Mouse (Mus musculus) bone marrow macrophage, adult 2 months (primary cell): Measurements from ENCODE around the gene Sstr1. TPM values are rescaled to one million over a fixed set of nuclear protein-coding genes. Genes with fewer than 3 reads are reported as not detected.

Experiments used
- H3K27ac ChIP-seq: 2 replicates; pipeline ENCODE4 v1.5.1; 2012; ENCODE audit warnings: low read depth, low read length; ENCODE audit not compliant: insufficient read depth
- H3K4me1 ChIP-seq: 2 replicates; pipeline ENCODE4 v1.6.1; 2012; ENCODE audit warnings: low read length; ENCODE audit not compliant: control insufficient read depth, insufficient read depth
- H3K4me3 ChIP-seq: 2 replicates; pipeline ENCODE4 v1.5.1; 2012; ENCODE audit warnings: mild to moderate bottlenecking, low read length, moderate library complexity; ENCODE audit not compliant: insufficient read depth
- CTCF ChIP-seq: IDR thresholded peaks from 2 replicates; pipeline ENCODE4 v1.5.1; 2012; ENCODE audit warnings: low read depth, mild to moderate bottlenecking, low read length, moderate library complexity
- POLR2A ChIP-seq: IDR thresholded peaks from 2 replicates; pipeline ENCODE4 v1.6.1; 2012; ENCODE audit warnings: mild to moderate bottlenecking, low read depth, low read length, borderline replicate concordance
- polyA plus RNA-seq: library from polyadenylated mRNA; stranded (reverse); fragments of >200 nt; gene quantifications from 2 replicates; pipeline ENCODE4 v1.2.4, GENCODE M21; 2012; ENCODE audit not compliant: missing spikeins, insufficient read depth, insufficient read length

Sstr1 gene
- not detected in 2 replicates for polyA plus RNA-seq

DNA sequence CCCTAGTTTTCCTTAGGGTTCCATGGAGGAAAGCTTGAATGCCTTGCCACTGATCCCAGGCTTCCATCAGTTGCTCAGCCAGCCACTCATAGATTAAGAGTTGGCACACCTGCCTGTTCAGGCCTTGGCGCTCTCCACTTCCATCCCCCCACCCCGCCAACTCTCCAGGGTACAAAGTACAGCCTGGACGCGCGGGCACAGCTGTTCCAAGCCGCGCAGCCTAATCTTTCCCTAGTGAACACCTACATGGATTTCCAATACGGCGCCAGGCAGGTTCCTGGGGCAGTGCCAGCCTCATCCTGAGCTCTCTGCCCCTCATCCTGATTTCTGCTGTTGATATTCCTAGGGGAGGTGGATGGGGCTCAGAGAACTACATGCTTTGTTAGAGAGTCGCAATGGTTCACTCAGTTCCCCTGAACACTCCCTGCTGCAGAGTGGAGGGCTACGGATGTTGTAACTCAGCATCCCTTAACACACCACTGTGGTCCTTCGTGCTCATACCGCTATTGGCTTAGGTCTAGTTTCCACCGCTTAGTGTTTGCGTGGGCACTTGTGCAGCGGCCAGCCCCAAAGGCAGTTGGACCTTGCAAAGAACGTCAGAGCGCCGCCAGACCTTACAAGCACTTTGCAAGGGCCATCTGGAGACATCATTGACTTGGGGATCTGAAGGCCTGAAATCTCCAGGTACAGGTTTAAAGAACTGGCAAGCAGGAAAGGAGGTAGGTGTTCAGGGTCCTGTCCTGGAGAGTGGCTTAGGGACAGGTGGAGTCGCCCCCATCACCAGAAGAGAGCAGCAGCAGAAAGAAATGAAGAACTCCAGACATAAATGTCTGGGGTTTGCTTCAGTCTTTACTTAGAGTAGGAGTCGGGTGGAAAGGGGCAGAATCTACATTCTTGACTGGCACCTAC lies at the start of gene Sstr1:
TSS of gene Sstr1 (plus strand) at position 610 of the 909 bp plus-strand sequence.
- Histone ChIP-seq H3K4me1 (no peaks in the 10 kb centered on the region), H3K4me3 (no peak within 1 kb of the TSS), H3K27ac (no peak within 1 kb of the TSS)
- TF ChIP-seq CTCF (no peak), POLR2A (no peak)

DNA sequence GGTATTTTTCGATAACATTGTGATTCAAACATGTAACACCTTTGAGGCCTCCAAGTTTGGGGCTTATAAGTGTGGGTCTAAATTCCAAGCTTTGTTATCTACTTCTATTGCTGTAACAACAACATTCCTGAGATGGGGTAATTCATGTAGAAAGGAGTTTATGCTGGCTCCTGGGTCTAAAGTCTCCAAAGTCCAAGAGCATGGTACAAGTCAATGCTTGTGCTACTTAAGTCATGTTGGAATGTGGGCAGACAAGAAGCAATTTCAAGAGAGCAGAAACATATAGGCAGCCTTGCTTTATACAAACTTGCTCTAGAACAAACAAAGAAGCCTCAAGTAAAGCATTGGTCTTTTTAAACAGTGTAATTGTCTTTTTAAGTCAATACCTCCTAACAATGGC lies 12.8 kb upstream of the Sstr1 start:
- no peak overlapping the region for H3K4me3 ChIP-seq
- TF ChIP-seq CTCF (no peak), POLR2A (no peak)
- H3K27ac ChIP-seq, result no peak overlapping the region
- no peaks in the 10 kb centered on the region for H3K4me1 ChIP-seq

GRCm38 (mm10) chr12:58201190-58201589 lies 10.4 kb upstream of the Sstr1 start:
- Histone ChIP-seq H3K4me3 (no peak overlapping the region), H3K27ac (no peak overlapping the region), H3K4me1 (no peaks in the 10 kb centered on the region)
- TF ChIP-seq CTCF (no peak), POLR2A (no peak)

GRCm38 (mm10) chr12:58207956-58208355 lies 3.6 kb upstream of the Sstr1 start:
- H3K4me3 ChIP-seq, result no peak overlapping the region
- H3K27ac ChIP-seq, result no peak overlapping the region
- TF ChIP-seq CTCF (no peak), POLR2A (no peak)
- no peaks in the 10 kb centered on the region for H3K4me1 ChIP-seq

GRCm38 (mm10) chr12:58212261-58212923 lies 820 bp downstream of the Sstr1 start:
- no peak overlapping the region for H3K4me3 ChIP-seq
- no peak for TF ChIP-seq POLR2A
- TF ChIP-seq CTCF, result no peak

GRCm38 (mm10) chr12:58212924-58213450 lies 1.4 kb downstream of the Sstr1 start:
- no peak overlapping the region for H3K4me3 ChIP-seq
- TF ChIP-seq POLR2A (no peak), CTCF (no peak)
- no peak overlapping the region for H3K27ac ChIP-seq
- no peaks in the 10 kb centered on the region for H3K4me1 ChIP-seq

More at GRCm38 (mm10) chr12:58212261-58212923, 820 bp downstream of the Sstr1 start:
- H3K27ac ChIP-seq, result no peak overlapping the region
- H3K4me1 ChIP-seq, result no peaks in the 10 kb centered on the region

DNA sequence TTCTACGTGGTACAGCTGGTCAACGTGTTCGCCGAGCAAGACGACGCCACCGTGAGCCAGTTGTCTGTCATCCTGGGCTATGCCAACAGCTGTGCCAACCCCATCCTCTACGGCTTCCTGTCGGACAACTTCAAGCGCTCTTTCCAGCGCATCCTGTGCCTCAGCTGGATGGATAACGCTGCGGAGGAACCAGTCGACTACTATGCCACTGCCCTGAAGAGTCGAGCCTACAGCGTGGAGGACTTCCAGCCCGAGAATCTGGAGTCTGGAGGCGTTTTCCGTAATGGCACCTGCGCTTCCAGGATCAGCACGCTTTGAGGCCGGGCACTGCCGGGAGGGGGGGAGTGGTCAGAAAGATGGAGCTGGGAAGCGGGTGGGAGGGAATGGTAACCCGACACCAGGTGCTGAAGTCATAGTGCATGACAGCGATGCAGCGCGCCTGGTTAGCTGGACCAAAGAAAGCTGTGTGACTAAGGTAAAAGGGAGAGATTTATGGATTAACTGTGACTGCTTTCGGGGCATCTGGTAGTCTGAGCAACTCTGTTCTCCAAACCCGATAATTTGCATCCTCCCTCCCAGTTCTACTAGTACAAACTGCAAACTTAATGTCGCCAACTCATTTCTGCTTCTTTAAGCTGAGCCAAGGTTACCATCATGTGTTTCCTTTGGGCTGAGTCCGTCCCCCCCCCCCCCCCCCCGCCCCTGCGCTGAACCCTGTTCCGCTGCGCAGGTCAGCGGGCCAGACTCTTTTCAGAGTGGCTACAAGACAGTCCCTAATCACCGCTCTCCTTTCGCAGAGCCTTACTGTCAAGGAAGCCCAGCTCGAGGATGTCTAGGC lies 2.1 kb downstream of the Sstr1 start:
- H3K27ac ChIP-seq, result no peak overlapping the region
- no peak overlapping the region; the same call in 1 of the 2 replicates for H3K4me3 ChIP-seq
- H3K4me1 ChIP-seq, result no peaks in the 10 kb centered on the region
- TF ChIP-seq CTCF (no peak), POLR2A (no peak)

DNA sequence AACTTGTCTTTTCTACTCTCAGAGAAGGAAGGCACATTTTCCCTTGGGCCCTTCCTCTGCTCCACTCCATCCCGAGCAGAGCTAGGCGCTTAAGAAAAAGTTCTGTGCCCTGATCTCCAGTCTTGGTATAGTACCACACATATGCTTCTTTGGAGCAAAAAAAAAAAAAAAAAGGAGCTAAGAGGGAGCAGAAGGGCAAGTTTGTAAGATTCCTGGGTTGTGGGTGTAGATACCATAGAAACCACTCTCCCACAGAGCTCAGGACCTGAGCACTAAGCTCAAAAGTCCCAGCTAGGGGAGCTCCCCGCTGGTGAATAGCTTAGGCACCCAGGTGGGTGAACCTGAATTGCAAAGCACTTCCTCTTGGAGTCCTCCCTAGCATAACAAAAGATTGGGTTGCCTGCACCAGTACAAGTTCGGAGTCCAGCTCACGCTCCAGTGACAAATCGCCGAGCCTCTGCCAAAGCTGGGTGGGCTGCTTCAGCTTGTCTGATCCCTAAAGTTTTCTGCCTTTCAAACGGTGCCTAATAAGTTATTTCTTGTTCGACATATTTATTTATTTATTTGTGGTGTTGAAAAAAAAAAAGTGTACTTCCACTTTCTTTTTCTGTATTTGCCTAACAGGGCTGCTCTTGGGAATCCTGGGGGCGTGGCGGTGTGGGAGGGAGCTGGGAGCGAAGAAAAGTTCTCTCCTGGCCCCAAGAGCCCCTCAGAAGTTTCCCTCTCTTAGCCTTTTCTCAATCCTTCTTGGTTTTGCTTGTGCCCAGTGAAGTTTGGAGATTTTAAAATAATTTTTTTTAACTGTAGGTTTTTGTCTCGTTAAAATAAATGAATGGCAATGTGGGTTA lies 2.9 kb downstream of the Sstr1 start:
- Histone ChIP-seq H3K4me3 (peak overlapping the region; percentile 44), H3K27ac (no peak overlapping the region), H3K4me1 (no peaks in the 10 kb centered on the region)
- no peak for TF ChIP-seq POLR2A
- TF ChIP-seq CTCF, result no peak

DNA sequence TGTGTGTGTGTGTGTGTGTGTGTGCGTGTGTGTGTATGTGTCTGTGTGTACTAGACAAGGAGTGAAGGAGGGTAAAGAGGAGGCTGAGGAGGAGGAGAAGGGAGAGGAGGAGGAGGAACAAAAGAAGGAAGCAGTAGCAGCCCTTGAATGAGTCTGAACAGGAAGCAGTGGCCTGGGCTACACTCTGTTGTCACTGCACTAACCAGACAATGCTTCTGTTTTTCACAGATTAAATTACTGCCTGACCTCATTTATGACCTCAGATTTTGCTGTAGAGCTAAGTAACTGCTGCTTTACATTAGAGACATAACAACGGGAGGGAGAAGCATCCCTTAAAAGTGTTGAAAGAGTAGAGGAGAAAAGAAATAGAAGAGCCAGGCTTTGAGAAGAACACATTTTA lies 4.6 kb downstream of the Sstr1 start:
- H3K27ac ChIP-seq, result no peak overlapping the region
- H3K4me3 ChIP-seq, result no peak overlapping the region
- no peaks in the 10 kb centered on the region for H3K4me1 ChIP-seq
- no peak for TF ChIP-seq POLR2A
- TF ChIP-seq CTCF, result no peak
